Mouse (Mus musculus): ENCODE results near the gene Alx1.

GRCm38 (mm10) chr10:103000902-103001301, 29.1 kb downstream of the Alx1 start:
- TF ChIP-seq GATA1 (IDR thresholded peaks at IDR 0.05; ENCODE audit: low read length) (no peak), TAL1 (IDR thresholded peaks at IDR 0.05; ENCODE audit: low read length) (no peak)

All from erythroblast, embryonic 14.5 days (primary cell).